Mouse (Mus musculus) kidney, postnatal 0 days (tissue): Measurements from ENCODE around the gene Arl6. TPM values are rescaled to one million over a fixed set of nuclear protein-coding genes. Genes with fewer than 3 reads are reported as not detected.

ENCODE experiments used
- ATAC-seq: fragments of 200-750 bp; cut with Nextera tagmentation; replicated peaks from 2 replicates; pipeline ENCODE4 v1.8.0; 2017; ENCODE audit warnings: low read depth, moderate number of reproducible peaks, moderate TSS enrichment, moderate library complexity; ENCODE audit not compliant: low FRiP score
- DNase-seq: peaks from one replicate; pipeline ENCODE4 v3.0.0-alpha.2; 2016; ENCODE audit warnings: low spot score
- H3K27ac ChIP-seq: fragments of 300-500 bp; sonication (generic); 2 replicates; pipeline ENCODE4 v1.5.1; 2014; ENCODE audit warnings: mild to moderate bottlenecking
- H3K27me3 ChIP-seq: fragments of 300-500 bp; sonication (generic); 2 replicates; pipeline ENCODE4 v1.6.1; 2014; ENCODE audit warnings: low read length, mixed read lengths; ENCODE audit not compliant: insufficient read depth
- H3K36me3 ChIP-seq: fragments of 300-500 bp; sonication (generic); 2 replicates; pipeline ENCODE4 v1.6.1; 2014; ENCODE audit warnings: low read length, mixed read lengths; ENCODE audit not compliant: insufficient read depth
- H3K4me1 ChIP-seq: fragments of 300-500 bp; sonication (generic); replicated peaks from 2 replicates; pipeline ENCODE4 v1.6.1; 2014; ENCODE audit warnings: antibody characterized with exemption, low read length, mixed read lengths; ENCODE audit not compliant: insufficient read depth
- H3K4me2 ChIP-seq: fragments of 300-500 bp; sonication (generic); 2 replicates; pipeline ENCODE4 v1.6.1; 2014; ENCODE audit warnings: mild to moderate bottlenecking, low read length, moderate library complexity, mixed read lengths
- H3K4me3 ChIP-seq: fragments of 300-500 bp; sonication (generic); replicated peaks from 2 replicates; pipeline ENCODE4 v1.5.1; 2014; ENCODE audit warnings: low read depth, low read length
- H3K9ac ChIP-seq: fragments of 300-500 bp; sonication (generic); 2 replicates; pipeline ENCODE4 v1.6.1; 2014; ENCODE audit warnings: low read depth, low read length
- H3K9me3 ChIP-seq: fragments of 300-500 bp; sonication (generic); replicated peaks from 2 replicates; pipeline ENCODE4 v1.6.1; 2016; ENCODE audit warnings: low read length, inconsistent platforms, mixed read lengths
- CTCF ChIP-seq: IDR thresholded peaks from 2 replicates; pipeline ENCODE4 v1.5.1; 2016; ENCODE audit warnings: antibody characterized with exemption, low read depth, mild to moderate bottlenecking, moderate library complexity
- WGBS: fragments of 180-500 bp; shearing (Covaris S2); extraction: QIAGEN DNeasy Blood & Tissue Kit; methylation state at CpG from one replicate; pipeline ENCODE4 v1.1.7; 2014; 5-methylcytosine and 5-hydroxymethylcytosine counted together
- polyA plus RNA-seq: library from polyadenylated mRNA; unstranded; fragments of >200 nt; fragmentation: Nextera tagmentation; extraction: Ambion mirVana; gene quantifications from 2 replicates; pipeline ENCODE4 v1.2.1, GENCODE M21; 2015

The Arl6 gene
- polyA plus RNA-seq, 1 experiment from 2014 or later: 46.6 TPM

GRCm38 (mm10) chr16:59604078-59604781 lies 35.0 kb downstream of the Arl6 start:
- 28% methylated on average over 15 of the region's 15 CpGs for WGBS

DNA sequence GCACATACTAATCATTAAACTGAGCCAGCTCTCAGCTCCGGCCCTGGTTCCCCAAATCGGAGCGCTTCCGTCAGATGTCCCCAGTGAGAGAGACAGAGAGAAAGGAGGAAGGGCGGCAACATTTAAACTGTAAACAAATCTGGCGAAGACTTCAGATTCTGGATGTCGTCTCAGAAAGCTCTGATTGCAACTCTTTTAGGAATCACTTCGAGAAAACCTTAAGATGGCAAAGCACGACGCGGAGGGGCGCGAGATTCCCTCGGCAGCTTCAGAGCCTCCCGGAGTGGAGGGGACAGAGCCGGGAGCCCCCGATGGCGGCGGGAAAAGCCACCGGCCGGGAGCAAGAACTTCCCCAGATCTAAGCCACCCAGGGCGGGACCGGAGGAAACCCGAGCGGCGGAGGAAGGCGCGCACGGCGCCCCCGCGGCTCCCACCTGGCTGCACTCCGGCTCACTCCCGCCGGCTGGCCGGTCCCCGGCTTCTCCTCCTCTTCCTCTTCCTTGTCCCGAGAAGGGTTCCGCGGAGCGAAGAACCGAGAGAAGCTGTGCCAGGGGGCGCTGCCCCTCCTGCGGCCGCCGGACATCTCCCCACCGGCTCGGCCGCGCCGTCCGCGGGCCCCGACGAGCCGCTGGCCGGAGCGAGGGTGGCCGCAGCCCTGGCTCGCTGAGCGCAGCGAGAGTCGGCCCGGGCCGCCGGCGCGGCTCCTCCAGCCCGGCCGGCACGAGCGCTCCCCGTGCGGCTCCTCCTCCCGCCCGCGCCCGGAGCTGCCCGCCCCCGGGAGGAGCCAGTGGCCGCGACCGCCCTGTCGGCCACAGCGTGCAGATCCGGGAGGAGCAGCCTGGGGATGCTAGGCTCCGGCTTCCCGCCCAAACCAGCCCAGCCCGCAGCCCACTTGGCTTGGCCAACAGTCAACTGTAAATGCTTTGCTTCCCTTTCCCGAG lies 38.6 kb downstream of the Arl6 start, which contains the start of gene Crybg3:
Crybg3 (minus strand) TSS at position 669 of the 941 bp plus-strand sequence.
- Histone ChIP-seq H3K4me2 (peak within 1 kb of the TSS; percentile 68), H3K27ac (peak within 1 kb of the TSS; percentile 88)
- WGBS: under 1% methylated on average over 68 of the region's 90 CpGs

More at GRCm38 (mm10) chr16:59604078-59604781, 35.0 kb downstream of the Arl6 start:
- Histone ChIP-seq H3K4me2 (peak overlapping the region; percentile 46), H3K27me3 (no peaks in the 10 kb centered on the region), H3K9me3 (no peaks in the 10 kb centered on the region), H3K27ac (no peak overlapping the region), H3K4me3 (no peak overlapping the region), H3K9ac (no peak overlapping the region), H3K4me1 (peaks cover 3% of the 10 kb centered on the region; the same call in 1 of the 2 replicates), H3K36me3 (no peaks in the 10 kb centered on the region)
- no peak for TF ChIP-seq CTCF
- DNase-seq (peak; percentile 50), ATAC-seq (no peak; the same call in 1 of the 2 replicates)

GRCm38 (mm10) chr16:59599411-59600265 lies 39.6 kb downstream of the Arl6 start:
- Histone ChIP-seq H3K9me3 (no peaks in the 10 kb centered on the region), H3K36me3 (no peaks in the 10 kb centered on the region), H3K4me2 (peak overlapping the region; percentile 68), H3K4me1 (peaks cover 7% of the 10 kb centered on the region; the same call in 1 of the 2 replicates), H3K4me3 (peak overlapping the region; percentile 83), H3K9ac (peak overlapping the region; percentile 87; the same call in 1 of the 2 replicates), H3K27ac (peak overlapping the region; percentile 88), H3K27me3 (no peaks in the 10 kb centered on the region)
- no peak for ATAC-seq
- DNase-seq: peak; percentile 47
- TF ChIP-seq CTCF: no peak
- WGBS: 16% methylated on average over 17 of the region's 17 CpGs

More for the DNA sequence above, 38.6 kb downstream of the Arl6 start, which contains the start of gene Crybg3:
- peak; percentile 96 for ATAC-seq
- Histone ChIP-seq H3K9ac (peak within 1 kb of the TSS; percentile 87), H3K4me3 (peak within 1 kb of the TSS; percentile 83), H3K27me3 (no peaks in the 10 kb centered on the region), H3K9me3 (no peaks in the 10 kb centered on the region), H3K4me1 (peaks cover 3% of the 10 kb centered on the region; the same call in 1 of the 2 replicates), H3K36me3 (no peaks in the 10 kb centered on the region)
- peak; percentile 87 for DNase-seq
- TF ChIP-seq CTCF: peak; percentile 1; the same call in 1 of the 2 replicates

DNA sequence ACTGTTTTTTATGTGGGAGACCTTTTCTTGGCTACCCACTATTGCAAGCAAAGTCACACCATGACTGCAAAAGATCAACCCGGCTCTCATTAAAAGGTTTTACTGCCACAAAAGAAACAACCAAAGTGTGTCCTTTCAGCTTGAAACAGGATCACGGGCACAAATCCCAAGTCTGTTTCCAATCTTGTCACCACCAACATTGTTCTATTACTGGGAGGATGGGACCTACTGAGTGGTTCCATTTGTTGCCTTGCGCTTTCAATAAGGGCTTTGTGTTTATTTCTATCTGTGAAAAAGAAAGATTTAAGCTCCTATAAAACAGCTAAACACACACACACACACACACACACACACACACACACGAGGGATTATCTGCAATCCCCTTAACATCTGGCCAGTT lies 40.2 kb downstream of the Arl6 start:
- WGBS: 35% methylated on average over 4 of the region's 4 CpGs
- Histone ChIP-seq H3K4me1 (peaks cover 9% of the 10 kb centered on the region; the same call in 1 of the 2 replicates), H3K36me3 (no peaks in the 10 kb centered on the region), H3K27me3 (no peaks in the 10 kb centered on the region), H3K4me3 (peak overlapping the region; percentile 83; the same call in 1 of the 2 replicates), H3K27ac (no peak overlapping the region), H3K9me3 (no peaks in the 10 kb centered on the region), H3K4me2 (peak overlapping the region; percentile 68), H3K9ac (0 out of 2 replicates have a peak overlapping the region, but pooled peaks have one; percentile 23)
- ATAC-seq (no peak), DNase-seq (no peak)
- no peak for TF ChIP-seq CTCF

DNA sequence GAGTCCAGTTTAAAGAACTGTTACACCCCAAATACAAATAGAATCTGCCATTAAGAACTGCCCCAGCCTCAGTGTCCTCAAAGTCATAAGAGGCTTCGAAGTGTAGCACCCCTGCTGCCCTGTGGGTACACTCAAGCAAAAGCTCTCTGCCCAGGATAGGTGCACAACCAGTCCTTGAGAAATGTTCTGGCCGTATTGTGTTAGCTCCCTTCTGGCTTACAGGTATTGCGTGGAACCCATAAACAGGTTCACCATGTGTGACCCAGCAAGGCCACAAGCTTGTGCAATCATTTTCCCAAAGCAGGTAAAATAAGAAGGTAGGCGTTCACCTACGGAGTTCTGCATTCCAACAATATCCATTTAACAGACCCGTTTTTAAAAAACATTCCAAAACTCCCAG lies 41.9 kb downstream of the Arl6 start:
- no peak for DNase-seq
- WGBS: 96% methylated on average over 6 of the region's 6 CpGs

More for the DNA sequence above, 41.9 kb downstream of the Arl6 start:
- Histone ChIP-seq H3K4me2 (no peak overlapping the region), H3K27me3 (no peaks in the 10 kb centered on the region), H3K4me1 (peaks cover 9% of the 10 kb centered on the region; the same call in 1 of the 2 replicates), H3K27ac (no peak overlapping the region), H3K4me3 (no peak overlapping the region), H3K36me3 (no peaks in the 10 kb centered on the region), H3K9me3 (no peaks in the 10 kb centered on the region), H3K9ac (no peak overlapping the region)
- ATAC-seq: no peak
- TF ChIP-seq CTCF: no peak
